Mouse (Mus musculus) ovary, adult 10 weeks (tissue): Measurements from ENCODE around the gene Fam71a. TPM values are rescaled to one million over a fixed set of nuclear protein-coding genes. Genes with fewer than 3 reads are reported as not detected.

Experiments
- polyA plus RNA-seq: library from polyadenylated mRNA; stranded (reverse); fragments of 350-450 nt; fragmentation: Illumina TruSeq; extraction: RNeasy Lipid Tissue Mini Kit (QIAGEN cat#74804); gene quantifications from one replicate; pipeline ENCODE4 v1.2.3, GENCODE M21; 2014

Gene Fam71a
- polyA plus RNA-seq: not detected

DNA sequence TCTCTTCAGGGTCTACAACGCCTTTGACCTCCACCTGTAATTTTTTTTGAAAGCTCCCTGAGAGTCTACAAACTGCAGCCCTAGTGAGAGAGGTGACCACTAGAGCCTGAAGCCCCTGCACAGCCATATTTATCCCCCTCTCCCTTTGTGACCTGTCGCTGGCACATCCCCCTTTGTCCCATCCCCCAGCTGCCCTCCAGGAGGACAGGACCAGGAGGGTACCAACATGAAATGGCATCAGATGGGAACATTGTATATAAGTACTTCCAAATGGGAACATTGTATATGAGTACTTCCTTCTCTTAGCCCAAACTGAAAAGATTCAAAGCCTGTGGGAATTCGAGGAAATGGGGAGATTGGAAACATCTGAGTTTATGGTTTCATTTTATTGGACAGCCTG, at the start of gene Fam71a:
TSS of gene Fam71a (minus strand) at position 101 of the 400 bp plus-strand sequence.

Other genes with a start within 250 kb of the Fam71a start
- gene Angel2, start 239.7 kb downstream of the Fam71a start, polyA plus RNA-seq: 67.2 TPM
- 2.8 TPM for gene Vash2, start 185.5 kb downstream of the Fam71a start, polyA plus RNA-seq
- gene Flvcr1, start 138.7 kb downstream of the Fam71a start, polyA plus RNA-seq: 43.6 TPM
- not detected for gene Spata45, start 128.2 kb downstream of the Fam71a start, polyA plus RNA-seq
- 9.2 TPM for gene Tatdn3, start 101.9 kb downstream of the Fam71a start, polyA plus RNA-seq
- 4.1 TPM for gene Nsl1, start 101.8 kb downstream of the Fam71a start, polyA plus RNA-seq
- gene Batf3, start 67.0 kb downstream of the Fam71a start, polyA plus RNA-seq: not detected
- gene Atf3, start 53.2 kb upstream of the Fam71a start, polyA plus RNA-seq: 1.9 TPM
- 1.5 TPM for gene Nenf, start 153.4 kb upstream of the Fam71a start, polyA plus RNA-seq
- gene Tmem206, start 161.1 kb upstream of the Fam71a start, polyA plus RNA-seq: 51.9 TPM
- gene Ppp2r5a, start 238.5 kb upstream of the Fam71a start, polyA plus RNA-seq: 178 TPM